In genomic region chr10:123196835-123197559, GRCm38 (mm10) we compare ENCODE assay signal across 7 mouse cellular contexts. TPM values are rescaled to one million over a fixed set of nuclear protein-coding genes. Genes with fewer than 3 reads are reported as not detected.
DNase-seq lines count a peak whose midpoint lies in the region; ATAC-seq lines count a peak whose summit lies in the region.

Gene Usp15 (minus strand): TSS chr10:123196995.

- peak; percentile 98 for DNase-seq in adrenal gland, postnatal 10 days
- peak; percentile 97 for DNase-seq in embryonic facial prominence, embryonic 10.5 days (ENCODE audit: low spot score)
- peak; percentile 99 for DNase-seq in heart, adult 11 months
- peak; percentile 95 for DNase-seq in kidney, adult 18-20 months
- DNase-seq in limb, embryonic 11.5 days (ENCODE audit: low spot score) = peak; percentile 94
- peak; percentile 98 for DNase-seq in midbrain, embryonic 14.5 days
- peak; percentile 86 to 95 for DNase-seq in spleen, adult 18-20 months

- H3K4me3 ChIP-seq in embryonic facial prominence, embryonic 10.5 days = peak within 1 kb of the TSS; percentile 99
- H3K4me3 ChIP-seq in limb, embryonic 11.5 days (ENCODE audit: low read depth, low read length) = peak within 1 kb of the TSS; percentile 95
- peak within 1 kb of the TSS; percentile 91 for H3K4me3 ChIP-seq in midbrain, embryonic 14.5 days (replicated peaks; ENCODE audit: low read depth, low read length)

- H3K27me3 ChIP-seq in embryonic facial prominence, embryonic 10.5 days (replicated peaks; ENCODE audit: low read depth, poor library complexity, severe bottlenecking) = no peaks in the 10 kb centered on the region
- H3K27me3 ChIP-seq in limb, embryonic 11.5 days (ENCODE audit: control insufficient read depth, insufficient read depth, low read length) = no peaks in the 10 kb centered on the region
- no peaks in the 10 kb centered on the region for H3K27me3 ChIP-seq in midbrain, embryonic 14.5 days (ENCODE audit: control insufficient read depth, insufficient read depth, low read length)

- peak within 1 kb of the TSS; percentile 97 for H3K27ac ChIP-seq in embryonic facial prominence, embryonic 10.5 days (replicated peaks)
- H3K27ac ChIP-seq in limb, embryonic 11.5 days (replicated peaks; ENCODE audit: low read depth, low read length) = peak within 1 kb of the TSS; percentile 85
- peak within 1 kb of the TSS; percentile 94 for H3K27ac ChIP-seq in midbrain, embryonic 14.5 days (replicated peaks; ENCODE audit: low read depth, low read length)

- peak within 1 kb of the TSS; percentile 85 for H3K9ac ChIP-seq in limb, embryonic 11.5 days (ENCODE audit: low read length)
- peak within 1 kb of the TSS; percentile 87 for H3K9ac ChIP-seq in midbrain, embryonic 14.5 days (replicated peaks; ENCODE audit: low read length)

- ATAC-seq in limb, embryonic 11.5 days (ENCODE audit: insufficient number of reproducible peaks, low FRiP score, low TSS enrichment, low read depth) = peak; percentile 89
- peak; percentile 91 for ATAC-seq in midbrain, embryonic 14.5 days (ENCODE audit: low FRiP score, low TSS enrichment)

- no peaks in the 10 kb centered on the region for H3K36me3 ChIP-seq in embryonic facial prominence, embryonic 10.5 days (replicated peaks)
- no peaks in the 10 kb centered on the region for H3K36me3 ChIP-seq in limb, embryonic 11.5 days (ENCODE audit: control insufficient read depth, insufficient read depth, low read length)
- H3K36me3 ChIP-seq in midbrain, embryonic 14.5 days (ENCODE audit: control insufficient read depth, insufficient read depth, low read length) = no peaks in the 10 kb centered on the region

- peaks cover 20% of the 10 kb centered on the region for H3K4me1 ChIP-seq in embryonic facial prominence, embryonic 10.5 days
- H3K4me1 ChIP-seq in limb, embryonic 11.5 days (ENCODE audit: control insufficient read depth, insufficient read depth, low read length) = no peaks in the 10 kb centered on the region
- H3K4me1 ChIP-seq in midbrain, embryonic 14.5 days (ENCODE audit: control insufficient read depth, insufficient read depth, low read length) = peaks cover 12% of the 10 kb centered on the region

- H3K4me2 ChIP-seq in limb, embryonic 11.5 days (ENCODE audit: low read depth, severe bottlenecking) = peak within 1 kb of the TSS; percentile 59
- peak within 1 kb of the TSS; percentile 68 for H3K4me2 ChIP-seq in midbrain, embryonic 14.5 days (ENCODE audit: low read length)

- WGBS in embryonic facial prominence, embryonic 10.5 days = under 1% methylated on average over 66 of the region's 66 CpGs
- WGBS in limb, embryonic 11.5 days = 0% methylated on average over 38 of the region's 66 CpGs
- WGBS in midbrain, embryonic 14.5 days = under 1% methylated on average over 64 of the region's 66 CpGs

- H3K9me3 ChIP-seq in embryonic facial prominence, embryonic 10.5 days = no peaks in the 10 kb centered on the region
- no peaks in the 10 kb centered on the region for H3K9me3 ChIP-seq in limb, embryonic 11.5 days (ENCODE audit: control insufficient read depth, low read length)
- H3K9me3 ChIP-seq in midbrain, embryonic 14.5 days (ENCODE audit: control insufficient read depth, low read length) = no peaks in the 10 kb centered on the region

RNA-seq across cellular contexts. Expression of gene Usp15, which starts in this region (rescaled TPM):
- total RNA-seq in adrenal gland, postnatal 10 days (2021) = 10 to 100 TPM; 74.7 to 85.6 TPM
- polyA plus RNA-seq in embryonic facial prominence, embryonic 10.5 days (2016; fragmentation: Nextera tagmentation; extraction: Ambion mirVana) = 79.1 and 86.5 TPM in 2 replicates
- polyA plus RNA-seq in limb, embryonic 11.5 days (2014; fragmentation: Nextera tagmentation; extraction: Ambion mirVana) = 77.0 and 77.1 TPM in 2 replicates
- polyA plus RNA-seq in midbrain, embryonic 14.5 days (2014; fragmentation: Nextera tagmentation; extraction: Ambion mirVana) = 90.9 and 92.3 TPM in 2 replicates

Comparison
In these comparisons a context has a peak if more than half of its experiments do, and no peak if none do; other contexts are left out.
1. Peak in every context shown above with its lines: DNase-seq, ATAC-seq, H3K4me3 ChIP-seq and H3K27ac ChIP-seq.